Mouse (Mus musculus) CH12.LX (cell line): ENCODE measurements at regions not wholly inside any gene's neighbourhood (a gene's known extent, or its start where the extent isn't known, plus 50 kb on each side); places are given as distances from the start of the nearest gene placed in this dataset.

ENCODE experiments used
- CHD1 ChIP-seq: IDR thresholded peaks from 2 replicates; pipeline ENCODE4 v1.6.1; 2012; ENCODE audit warnings: low read depth, low read length, improper control_type of control experiment, inconsistent platforms
- CHD2 ChIP-seq: IDR thresholded peaks from 2 replicates; pipeline ENCODE4 v1.6.1; 2011; ENCODE audit warnings: low read length, improper control_type of control experiment
- CTCF ChIP-seq, 2 experiments: IDR thresholded peaks in 1 of 2; conservative IDR thresholded peaks in 1 of 2; 2 replicates each; pipeline ENCODE4 v1.5.1; 2011 to 2012; ENCODE audit warnings: low read depth in 2 of 2, low read length in 2 of 2, improper control_type of control experiment in 1 of 2, inconsistent platforms in 1 of 2, mild to moderate bottlenecking in 1 of 2, moderate library complexity in 1 of 2
- E2F4 ChIP-seq: IDR thresholded peaks from 2 replicates; pipeline ENCODE4 v1.6.1; 2011; ENCODE audit warnings: low read depth, low read length, improper control_type of control experiment; ENCODE audit not compliant: insufficient replicate concordance
- ELF1 ChIP-seq: IDR thresholded peaks from 2 replicates; pipeline ENCODE4 v1.6.1; 2014; ENCODE audit warnings: low read depth, mild to moderate bottlenecking, inconsistent platforms, low read length, improper control_type of control experiment
- EP300 ChIP-seq: IDR thresholded peaks from 2 replicates; pipeline ENCODE4 v1.6.1; 2011; ENCODE audit warnings: low read length, improper control_type of control experiment
- KAT2A ChIP-seq: IDR thresholded peaks from 2 replicates; pipeline ENCODE4 v1.6.1; 2012; ENCODE audit warnings: low read length, improper control_type of control experiment, inconsistent platforms; ENCODE audit not compliant: insufficient replicate concordance
- MAX ChIP-seq: IDR thresholded peaks from 2 replicates; pipeline ENCODE4 v1.6.1; 2011; ENCODE audit warnings: low read length, improper control_type of control experiment
- POLR2A ChIP-seq: IDR thresholded peaks from 2 replicates; pipeline ENCODE4 v1.6.1; 2011; ENCODE audit warnings: low read depth, mild to moderate bottlenecking, improper control_type of control experiment, low read length
- TBP ChIP-seq: conservative IDR thresholded peaks from 2 replicates; pipeline ENCODE4 v1.6.1; 2011; ENCODE audit warnings: low read depth, low read length, improper control_type of control experiment
- USF1 ChIP-seq: IDR thresholded peaks from 2 replicates; pipeline ENCODE4 v1.6.1; 2014; ENCODE audit warnings: low read depth, mild to moderate bottlenecking, inconsistent platforms, low read length, improper control_type of control experiment
- ZC3H11A ChIP-seq: IDR thresholded peaks from 2 replicates; pipeline ENCODE4 v1.6.1; 2012; ENCODE audit warnings: low read depth, mild to moderate bottlenecking, inconsistent platforms, low read length, improper control_type of control experiment
- ZKSCAN1 ChIP-seq: IDR thresholded peaks from 2 replicates; pipeline ENCODE4 v1.6.1; 2012; ENCODE audit warnings: low read depth, inconsistent platforms, low read length, improper control_type of control experiment, borderline replicate concordance

GRCm38 (mm10) chr2:106231136-106231535 lies 227.8 kb upstream of the Dnajc24 start:
- TF ChIP-seq CTCF (conservative IDR thresholded peaks at IDR 0.05 in 1 of 2, IDR thresholded peaks at IDR 0.05 in 1 of 2; ENCODE audit: low read depth in 2 of 2, low read length in 2 of 2) (no peak), E2F4 (no peak), USF1 (no peak), ELF1 (no peak), ZKSCAN1 (no peak), POLR2A (no peak), CHD2 (no peak), MAX (no peak), KAT2A (no peak), EP300 (no peak), TBP (no peak), ZC3H11A (no peak), CHD1 (no peak)
